Mouse (Mus musculus): ENCODE data around the gene Samd15. TPM values are rescaled to one million over a fixed set of nuclear protein-coding genes. Genes with fewer than 3 reads are reported as not detected.

Gene Samd15
- polyA plus RNA-seq (2021; fragmentation: Nextera tagmentation), result 2.7 and 3.2 TPM in 2 replicates
- long read RNA-seq, experiment 1, partial matches to known transcripts, result 0 of 2 reads
- long read RNA-seq, experiment 1, other reads (novel, unspliced or antisense), result 2 of 2 reads
- long read RNA-seq, experiment 2, result 0 reads

DNA sequence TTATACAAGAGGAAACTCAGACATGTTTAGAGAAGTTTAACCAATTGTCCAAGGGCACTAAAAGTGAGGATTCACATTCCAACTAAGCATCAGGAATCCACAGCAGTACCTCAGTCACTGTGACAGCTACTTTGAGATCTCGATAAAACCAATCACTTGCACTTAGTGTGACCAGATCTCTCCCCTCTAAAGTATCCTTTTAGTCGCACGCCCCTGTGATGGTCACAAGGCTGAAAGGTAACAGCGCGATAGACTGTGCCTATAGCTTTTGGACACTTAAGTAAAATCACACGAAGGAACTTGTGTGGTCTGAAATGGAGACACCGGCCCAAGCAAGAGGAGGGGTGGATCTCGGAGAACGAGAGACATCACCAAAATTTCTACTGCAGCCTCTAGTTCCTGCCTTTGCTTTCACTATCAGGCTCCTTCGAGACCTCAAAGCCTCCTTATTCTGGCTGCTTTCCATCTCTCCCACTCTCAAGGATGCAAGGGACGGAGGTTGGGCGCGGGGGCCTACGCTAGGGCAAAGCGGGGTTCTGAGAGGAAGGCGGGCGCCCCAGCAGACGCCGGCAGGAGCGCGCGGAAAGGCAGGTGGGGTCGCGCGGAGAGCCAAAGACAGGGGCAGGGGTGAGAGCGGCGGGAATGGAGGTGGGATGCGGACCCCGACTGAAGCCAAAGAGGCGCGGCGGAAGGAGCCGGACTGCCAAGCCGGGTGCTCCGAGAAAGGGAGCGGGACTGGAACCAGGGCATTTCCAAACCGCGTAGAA is at the start of gene Samd15:
Gene Samd15, plus strand, starts transcription at position 518 of the 767 bp plus-strand sequence.

DNA sequence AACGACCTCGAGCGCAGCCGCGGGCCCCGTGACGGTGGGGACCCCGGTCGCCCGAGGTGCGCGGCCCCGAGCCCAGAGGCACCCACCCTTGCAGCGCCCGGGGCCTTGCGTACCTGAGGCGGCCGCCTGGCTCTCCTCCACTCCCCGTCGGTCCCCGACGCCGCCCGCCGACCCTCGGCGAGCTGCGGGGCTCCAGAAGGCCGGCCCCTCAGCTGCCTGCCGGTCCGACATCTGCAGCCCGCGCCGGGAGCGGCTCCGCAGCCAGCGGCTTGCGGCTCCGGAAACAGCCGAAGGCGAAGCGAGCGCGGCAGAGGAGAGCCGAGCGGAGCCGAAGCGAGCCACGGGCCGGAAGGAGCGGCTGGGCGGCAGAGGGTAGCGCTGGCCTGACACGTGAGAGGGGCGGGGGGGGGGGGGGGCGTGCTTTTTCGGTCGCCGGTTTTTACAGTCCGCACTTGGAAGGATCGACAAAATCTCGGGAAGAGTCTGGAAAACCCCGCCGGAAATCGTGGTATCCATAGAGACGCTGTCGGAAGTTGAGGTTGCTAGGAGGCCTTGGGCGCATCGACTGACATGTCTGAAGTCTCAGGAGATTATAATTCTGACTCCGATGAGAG is 557 bp downstream of the Samd15 start, which contains the start of gene Tmed8:
Gene Tmed8, minus strand, starts transcription at position 482 of the 614 bp plus-strand sequence.

DNA sequence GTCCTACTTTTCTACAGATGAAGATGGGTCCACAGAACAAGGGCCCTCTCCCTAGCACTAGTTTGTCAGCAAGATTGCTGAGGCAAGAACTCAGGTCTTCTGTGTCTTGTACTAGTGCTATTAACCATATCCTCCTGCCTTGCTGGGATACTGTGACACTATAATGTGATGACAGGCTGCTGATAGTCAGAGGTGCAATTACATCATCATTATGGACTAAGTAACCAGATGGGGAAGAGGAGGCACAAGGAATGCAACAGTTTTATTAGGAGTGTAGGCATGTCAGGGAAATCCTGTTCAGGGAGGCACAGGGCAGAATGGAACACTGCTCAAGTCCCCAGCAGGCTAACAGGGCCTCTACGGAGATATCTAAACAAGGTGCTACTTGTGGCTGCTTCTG is 39.1 kb downstream of the Samd15 start, which contains the start of gene Noxred1:
Gene Noxred1, minus strand, starts transcription at position 101 of the 400 bp plus-strand sequence.

Other genes starting within 250 kb of the Samd15 start
- gene Zdhhc22, start 209.3 kb upstream of the Samd15 start, polyA plus RNA-seq (2021; fragmentation: Nextera tagmentation), result 56.5 and 80.9 TPM in 2 replicates
- 12.2 and 13.4 TPM in 2 replicates for gene Tmem63c, start 178.4 kb upstream of the Samd15 start, polyA plus RNA-seq (2021; fragmentation: Nextera tagmentation)
- 10.3 and 15.0 TPM in 2 replicates for gene Ngb, start 97.2 kb upstream of the Samd15 start, polyA plus RNA-seq (2021; fragmentation: Nextera tagmentation)
- gene Gstz1, start 52.6 kb upstream of the Samd15 start, polyA plus RNA-seq (2021; fragmentation: Nextera tagmentation), result 43.4 and 50.6 TPM in 2 replicates
- gene Pomt2, start 51.8 kb upstream of the Samd15 start, polyA plus RNA-seq (2021; fragmentation: Nextera tagmentation), result 6.2 and 6.6 TPM in 2 replicates
- gene Tmed8, start 731 bp downstream of the Samd15 start, polyA plus RNA-seq (2021; fragmentation: Nextera tagmentation), result 3.6 and 9.2 TPM in 2 replicates
- 0.11 and 0.12 TPM in 2 replicates for gene Noxred1, start 39.0 kb downstream of the Samd15 start, polyA plus RNA-seq (2021; fragmentation: Nextera tagmentation)
- gene Vipas39, start 66.5 kb downstream of the Samd15 start, polyA plus RNA-seq (2021; fragmentation: Nextera tagmentation), result 30.4 and 32.3 TPM in 2 replicates
- gene Ahsa1, start 66.8 kb downstream of the Samd15 start, polyA plus RNA-seq (2021; fragmentation: Nextera tagmentation), result 140 and 151 TPM in 2 replicates
- gene Ism2, start 100.0 kb downstream of the Samd15 start, polyA plus RNA-seq (2021; fragmentation: Nextera tagmentation), result 0.09 TPM in 1 of 2 replicates, not detected in the other
- 22.0 and 26.6 TPM in 2 replicates for gene Sptlc2, start 188.6 kb downstream of the Samd15 start, polyA plus RNA-seq (2021; fragmentation: Nextera tagmentation)
- gene Slirp, start 244.2 kb downstream of the Samd15 start, polyA plus RNA-seq (2021; fragmentation: Nextera tagmentation), result 374 and 398 TPM in 2 replicates
- gene Alkbh1, start 244.3 kb downstream of the Samd15 start, polyA plus RNA-seq (2021; fragmentation: Nextera tagmentation), result 5.7 and 10.5 TPM in 2 replicates